Mouse (Mus musculus) liver, embryonic 14.5 days (tissue): ENCODE data around the gene Appbp2. TPM values are rescaled to one million over a fixed set of nuclear protein-coding genes. Genes with fewer than 3 reads are reported as not detected.

Experiments used
- ATAC-seq: fragments of 200-750 bp; cut with Nextera tagmentation; 2 replicates; pipeline ENCODE4 v1.8.0; 2017; ENCODE audit warnings: moderate number of reproducible peaks, mild to moderate bottlenecking, moderate library complexity; ENCODE audit not compliant: insufficient read depth
- DNase-seq, 3 experiments: peaks; one replicate each; pipeline ENCODE4 v3.0.0-alpha.2; 2012 to 2013; ENCODE audit warnings: low read depth in 3 of 3, low spot score in 3 of 3
- H3K27ac ChIP-seq: fragments of 300-500 bp; sonication (generic); 2 replicates; pipeline ENCODE4 v1.5.1; 2014; ENCODE audit warnings: moderate library complexity, mild to moderate bottlenecking, control low read depth, inconsistent platforms
- H3K27me3 ChIP-seq: fragments of 300-500 bp; sonication (generic); 2 replicates; pipeline ENCODE4 v1.6.1; 2014; ENCODE audit warnings: mild to moderate bottlenecking, low read length, moderate library complexity; ENCODE audit not compliant: control insufficient read depth, insufficient read depth
- H3K36me3 ChIP-seq: fragments of 300-500 bp; sonication (generic); replicated peaks from 2 replicates; pipeline ENCODE4 v1.6.1; 2014; ENCODE audit warnings: low read depth; ENCODE audit not compliant: control insufficient read depth, insufficient read depth
- H3K4me1 ChIP-seq, 2 experiments: fragments of 200-500 bp in 1 of 2; fragments of 300-500 bp in 1 of 2; sonication (generic) in 1 of 2; replicated peaks; 2 replicates each; pipeline ENCODE4 v1.6.1; 2012 to 2014; ENCODE audit warnings: antibody characterized with exemption in 1 of 2, inconsistent platforms in 1 of 2, low read length in 1 of 2; ENCODE audit not compliant: control insufficient read depth in 2 of 2, insufficient read depth in 2 of 2
- H3K4me2 ChIP-seq: fragments of 300-500 bp; sonication (generic); 2 replicates; pipeline ENCODE4 v1.6.1; 2014; ENCODE audit warnings: low read depth, mild to moderate bottlenecking, control low read depth, moderate library complexity
- H3K4me3 ChIP-seq, 2 experiments: fragments of 200-500 bp in 1 of 2; fragments of 300-500 bp in 1 of 2; sonication (generic) in 1 of 2; 2 replicates each; pipeline ENCODE4 v1.5.1; 2012 to 2014; ENCODE audit warnings: low read depth in 2 of 2, low read length in 2 of 2, mild to moderate bottlenecking in 2 of 2, control low read depth in 1 of 2, inconsistent platforms in 1 of 2, moderate library complexity in 1 of 2; ENCODE audit not compliant: insufficient read depth in 1 of 2
- H3K9ac ChIP-seq: fragments of 300-500 bp; sonication (generic); replicated peaks from 2 replicates; pipeline ENCODE4 v1.6.1; 2014; ENCODE audit warnings: mild to moderate bottlenecking, control low read depth, moderate library complexity
- H3K9me3 ChIP-seq: fragments of 300-500 bp; sonication (generic); 2 replicates; pipeline ENCODE4 v1.6.1; 2016; ENCODE audit warnings: low read length, mixed read lengths; ENCODE audit not compliant: control insufficient read depth
- CTCF ChIP-seq: IDR thresholded peaks from 2 replicates; pipeline ENCODE4 v1.5.1; 2016; ENCODE audit warnings: antibody characterized with exemption, low read depth, control low read depth
- EP300 ChIP-seq: IDR thresholded peaks from 2 replicates; pipeline ENCODE4 v1.6.1; 2016; ENCODE audit warnings: antibody characterized with exemption, low read depth
- WGBS: fragments of 180-500 bp; shearing (Covaris S2); extraction: QIAGEN DNeasy Blood & Tissue Kit; methylation state at CpG from one replicate; pipeline ENCODE4 v1.1.7; 2014; ENCODE audit not compliant: insufficient replicate concordance; 5-methylcytosine and 5-hydroxymethylcytosine counted together
- polyA plus RNA-seq, 2 experiments: library from polyadenylated mRNA; depleted of rRNA in 1 of 2; stranded (reverse) in 1 of 2; unstranded in 1 of 2; fragments of >200 nt; fragmentation: Nextera tagmentation in 1 of 2; extraction: Ambion mirVana in 1 of 2; gene quantifications; 2 replicates each; pipeline versions ENCODE4 v1.2.1 to v1.2.3; 2012 to 2014

The Appbp2 gene
- polyA plus RNA-seq, 2 experiments, result 7.3 to 12.2 TPM

GRCm38 (mm10) chr11:85273299-85273698, 38.4 kb upstream of the Appbp2 start:
- no peaks in the 10 kb centered on the region for H3K27me3 ChIP-seq
- H3K27ac ChIP-seq, result no peak overlapping the region
- DNase-seq (no peak), ATAC-seq (no peak)
- no peak overlapping the region for H3K4me2 ChIP-seq
- H3K9me3 ChIP-seq, result no peaks in the 10 kb centered on the region
- no peaks in the 10 kb centered on the region for H3K4me1 ChIP-seq
- H3K36me3 ChIP-seq, result no peaks in the 10 kb centered on the region
- H3K9ac ChIP-seq, result no peak overlapping the region
- H3K4me3 ChIP-seq, result no peak overlapping the region
- TF ChIP-seq EP300 (no peak), CTCF (peak; percentile 79)
- WGBS, result 60% methylated on average over 6 of the region's 6 CpGs

- WGBS, result 25% methylated on average over 3 of the region's 3 CpGs
Observed at GRCm38 (mm10) chr11:85270631-85271030, 35.7 kb upstream of the Appbp2 start.

GRCm38 (mm10) chr11:85267393-85267792, 32.5 kb upstream of the Appbp2 start:
- no peaks in the 10 kb centered on the region for H3K27me3 ChIP-seq
- DNase-seq (no peak), ATAC-seq (no peak)
- no peak overlapping the region for H3K9ac ChIP-seq
- no peaks in the 10 kb centered on the region for H3K9me3 ChIP-seq
- no peak overlapping the region for H3K27ac ChIP-seq
- H3K36me3 ChIP-seq, result no peaks in the 10 kb centered on the region
- TF ChIP-seq CTCF (no peak), EP300 (no peak)
- WGBS, result 80% methylated on average over 1 of the region's 1 CpGs
- H3K4me2 ChIP-seq, result no peak overlapping the region
- H3K4me3 ChIP-seq, result no peak overlapping the region
- no peaks in the 10 kb centered on the region for H3K4me1 ChIP-seq

More at GRCm38 (mm10) chr11:85270631-85271030, 35.7 kb upstream of the Appbp2 start:
- H3K9me3 ChIP-seq, result no peaks in the 10 kb centered on the region
- H3K36me3 ChIP-seq, result no peaks in the 10 kb centered on the region
- peak; percentile 34 to 54 (median 50) for DNase-seq
- H3K4me3 ChIP-seq, result no peak overlapping the region
- H3K4me2 ChIP-seq, result no peak overlapping the region
- no peak overlapping the region for H3K27ac ChIP-seq
- no peaks in the 10 kb centered on the region for H3K27me3 ChIP-seq
- H3K4me1 ChIP-seq, result no peaks in the 10 kb centered on the region
- peak; percentile 85 for TF ChIP-seq CTCF
- no peak for TF ChIP-seq EP300
- no peak overlapping the region for H3K9ac ChIP-seq
- ATAC-seq, result no peak

- Histone ChIP-seq H3K27me3 (no peaks in the 10 kb centered on the region), H3K4me2 (no peak overlapping the region), H3K36me3 (no peaks in the 10 kb centered on the region), H3K4me1 (no peaks in the 10 kb centered on the region), H3K4me3 (no peak overlapping the region), H3K9ac (no peak overlapping the region), H3K27ac (no peak overlapping the region), H3K9me3 (no peaks in the 10 kb centered on the region)
- no peak for DNase-seq
- no peak for ATAC-seq
- TF ChIP-seq EP300, result no peak
- TF ChIP-seq CTCF, result no peak
- WGBS, result 30% methylated on average over 5 of the region's 5 CpGs
Observed at GRCm38 (mm10) chr11:85264635-85265034, 29.7 kb upstream of the Appbp2 start.

GRCm38 (mm10) chr11:85261192-85261591, 26.3 kb upstream of the Appbp2 start:
- H3K4me2 ChIP-seq, result no peak overlapping the region
- no peak overlapping the region for H3K4me3 ChIP-seq
- no peaks in the 10 kb centered on the region for H3K27me3 ChIP-seq
- 15% methylated on average over 7 of the region's 7 CpGs for WGBS
- H3K9ac ChIP-seq, result no peak overlapping the region
- TF ChIP-seq CTCF (peak; percentile 77), EP300 (no peak)
- H3K36me3 ChIP-seq, result no peaks in the 10 kb centered on the region
- no peak for ATAC-seq
- H3K27ac ChIP-seq, result no peak overlapping the region
- peaks cover under 1 to 5% of the 10 kb centered on the region in 2 experiments; a peak in 3 of 4 replicates for H3K4me1 ChIP-seq
- H3K9me3 ChIP-seq, result no peaks in the 10 kb centered on the region
- peak; percentile 49 to 55 (median 51) for DNase-seq
